Mouse (Mus musculus): ENCODE results near the gene Cep126. TPM values are rescaled to one million over a fixed set of nuclear protein-coding genes. Genes with fewer than 3 reads are reported as not detected.
A peak's percentile ranks its signal among the peaks of the same experiment; 100 is the strongest.

The Cep126 gene
- polyA plus RNA-seq (2012; rRNA removed), result 107 and 120 TPM in 2 replicates

DNA sequence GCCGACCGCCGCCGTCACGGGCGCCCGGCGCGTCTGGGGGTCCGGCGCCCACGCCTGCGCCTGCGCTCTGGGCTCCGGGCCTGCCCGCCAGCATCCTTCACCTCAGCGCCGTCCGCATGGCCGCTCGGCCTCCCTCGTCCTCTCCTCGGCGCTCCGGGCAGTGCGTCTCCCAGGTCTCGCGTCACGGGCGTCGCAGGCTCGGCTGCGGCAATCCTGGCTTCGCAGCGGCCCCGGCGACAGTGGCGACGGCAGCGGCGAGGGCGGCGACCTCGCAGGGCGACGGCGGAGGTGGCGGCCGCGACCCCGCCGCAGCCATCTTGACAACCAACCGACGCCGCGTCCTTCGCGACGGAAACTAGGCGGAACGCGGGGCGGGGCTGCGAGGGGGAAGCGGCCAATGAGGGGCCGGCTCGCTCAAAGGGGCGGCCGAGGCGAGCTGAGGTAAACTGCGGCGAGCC is at the start of gene Cep126:
Gene Cep126 (minus strand): TSS at position 178 of the 458 bp plus-strand sequence.
- TF ChIP-seq POLR2A (IDR thresholded peaks at IDR 0.05; ENCODE audit: control insufficient read depth, low read depth, low read length) (peak; percentile 71; the same call in 1 of the 2 replicates), CTCF (IDR thresholded peaks at IDR 0.05; ENCODE audit: control insufficient read depth, insufficient read depth, insufficient replicate concordance, low read depth, low read length) (no peak)

DNA sequence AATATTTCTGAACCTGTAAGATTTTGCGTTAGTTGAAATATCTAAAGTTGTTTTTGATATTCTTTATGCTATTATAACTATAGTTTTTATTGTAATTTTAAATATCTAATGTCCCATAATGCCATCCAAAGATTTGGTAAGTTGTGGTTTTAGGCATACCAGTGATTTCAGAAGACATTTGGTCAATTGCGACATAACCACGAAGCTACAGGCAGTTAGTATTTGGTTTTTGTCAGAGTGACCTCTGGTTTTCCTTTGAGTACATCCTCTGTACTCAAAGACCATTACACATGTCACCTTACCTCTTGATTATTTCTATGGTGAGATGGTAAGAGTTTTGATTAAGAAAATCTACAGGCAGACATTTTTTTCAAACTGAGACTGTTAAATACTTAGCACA is 45.5 kb upstream of the Cep126 start:
- H3K36me3 ChIP-seq (ENCODE audit: control insufficient read depth, insufficient read depth, low read length), result no peaks in the 10 kb centered on the region
- TF ChIP-seq POLR2A (IDR thresholded peaks at IDR 0.05; ENCODE audit: control insufficient read depth, low read depth, low read length) (no peak), CTCF (IDR thresholded peaks at IDR 0.05; ENCODE audit: control insufficient read depth, insufficient read depth, insufficient replicate concordance, low read depth, low read length) (no peak)
- H3K4me3 ChIP-seq (ENCODE audit: control insufficient read depth, low read depth, low read length), result no peak overlapping the region
- no peaks in the 10 kb centered on the region for H3K27me3 ChIP-seq (ENCODE audit: control insufficient read depth, insufficient read depth, low read length)
- H3K4me1 ChIP-seq (ENCODE audit: control insufficient read depth, insufficient read depth, low read length), result no peaks in the 10 kb centered on the region
- H3K27ac ChIP-seq (ENCODE audit: control insufficient read depth, insufficient read depth, low read depth, low read length), result no peak overlapping the region

More for the DNA sequence above, at the start of gene Cep126:
- H3K4me3 ChIP-seq (ENCODE audit: control insufficient read depth, low read depth, low read length), result peak within 1 kb of the TSS; percentile 93
- H3K36me3 ChIP-seq (ENCODE audit: control insufficient read depth, insufficient read depth, low read length), result no peaks in the 10 kb centered on the region; the same call in 1 of the 2 replicates
- peak within 1 kb of the TSS; percentile 97 for H3K27ac ChIP-seq (ENCODE audit: control insufficient read depth, insufficient read depth, low read depth, low read length)
- H3K4me1 ChIP-seq (ENCODE audit: control insufficient read depth, insufficient read depth, low read length), result no peaks in the 10 kb centered on the region; the same call in 1 of the 2 replicates
- H3K27me3 ChIP-seq (ENCODE audit: control insufficient read depth, insufficient read depth, low read length), result no peaks in the 10 kb centered on the region

DNA sequence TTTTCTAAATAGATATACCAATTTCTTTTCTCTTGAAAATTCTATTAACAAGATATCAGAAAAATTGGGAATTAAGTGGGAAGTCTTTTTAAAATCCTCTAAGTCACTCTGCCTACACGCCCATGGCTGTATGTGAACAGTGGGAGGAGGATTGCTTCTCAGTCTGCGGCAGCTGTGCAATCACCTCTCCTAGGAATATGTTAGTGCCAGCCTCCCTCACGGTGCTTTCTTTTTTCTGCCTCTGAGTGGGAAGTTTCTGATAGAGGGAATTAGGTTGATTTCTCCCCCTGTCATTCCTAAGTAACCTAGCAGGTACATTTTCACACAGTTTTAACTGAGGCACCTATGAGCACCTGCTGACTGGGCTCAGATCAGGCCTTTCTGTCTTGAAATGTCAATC is 43.0 kb upstream of the Cep126 start:
- H3K27ac ChIP-seq (ENCODE audit: control insufficient read depth, insufficient read depth, low read depth, low read length), result no peak overlapping the region
- H3K4me1 ChIP-seq (ENCODE audit: control insufficient read depth, insufficient read depth, low read length), result no peaks in the 10 kb centered on the region
- H3K27me3 ChIP-seq (ENCODE audit: control insufficient read depth, insufficient read depth, low read length), result no peaks in the 10 kb centered on the region
- TF ChIP-seq POLR2A (IDR thresholded peaks at IDR 0.05; ENCODE audit: control insufficient read depth, low read depth, low read length) (no peak), CTCF (IDR thresholded peaks at IDR 0.05; ENCODE audit: control insufficient read depth, insufficient read depth, insufficient replicate concordance, low read depth, low read length) (no peak)
- no peaks in the 10 kb centered on the region for H3K36me3 ChIP-seq (ENCODE audit: control insufficient read depth, insufficient read depth, low read length)
- no peak overlapping the region for H3K4me3 ChIP-seq (ENCODE audit: control insufficient read depth, low read depth, low read length)

DNA sequence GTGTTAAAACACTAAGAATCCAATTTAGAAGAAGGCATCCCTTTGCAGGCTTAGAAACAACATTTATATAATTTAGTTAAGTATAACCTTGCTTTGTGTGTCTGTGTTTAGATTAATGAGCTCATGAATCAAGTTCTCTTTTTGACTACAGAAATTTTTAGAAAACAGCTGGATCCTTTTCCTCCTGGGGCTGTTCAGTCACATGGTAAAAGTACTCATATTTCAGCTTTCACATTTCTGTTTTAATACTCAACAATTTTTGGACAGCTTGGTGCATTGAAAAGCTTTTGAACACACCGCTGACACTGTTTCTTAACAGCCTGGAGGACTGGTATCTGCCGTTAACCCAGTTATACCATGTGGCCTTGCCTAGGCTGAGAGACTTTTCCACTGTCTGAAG is 22.9 kb upstream of the Cep126 start:
- Histone ChIP-seq H3K27ac (ENCODE audit: control insufficient read depth, insufficient read depth, low read depth, low read length) (no peak overlapping the region), H3K36me3 (ENCODE audit: control insufficient read depth, insufficient read depth, low read length) (no peaks in the 10 kb centered on the region), H3K27me3 (ENCODE audit: control insufficient read depth, insufficient read depth, low read length) (no peaks in the 10 kb centered on the region), H3K4me1 (ENCODE audit: control insufficient read depth, insufficient read depth, low read length) (no peaks in the 10 kb centered on the region), H3K4me3 (ENCODE audit: control insufficient read depth, low read depth, low read length) (no peak overlapping the region)
- TF ChIP-seq POLR2A (IDR thresholded peaks at IDR 0.05; ENCODE audit: control insufficient read depth, low read depth, low read length) (no peak), CTCF (IDR thresholded peaks at IDR 0.05; ENCODE audit: control insufficient read depth, insufficient read depth, insufficient replicate concordance, low read depth, low read length) (no peak)

DNA sequence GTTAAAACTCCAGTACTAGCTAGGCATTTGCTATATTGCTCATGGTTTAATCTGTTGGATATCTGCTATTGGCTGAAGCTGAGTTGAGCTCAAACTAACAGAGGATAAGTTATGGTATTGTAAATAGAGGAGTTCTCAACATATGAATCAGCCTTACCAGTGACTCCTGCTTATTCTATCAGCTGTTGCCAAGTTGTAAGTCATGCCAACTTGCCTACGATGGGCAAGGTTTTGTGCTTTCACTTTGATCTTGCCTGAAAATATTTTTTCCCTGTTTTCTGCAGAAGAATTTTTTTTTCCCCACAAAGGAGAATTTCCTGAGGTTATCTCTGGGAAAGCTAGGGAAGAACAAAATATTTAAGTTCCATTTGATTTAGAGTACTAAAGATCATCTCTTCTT is 5.4 kb upstream of the Cep126 start:
- no peaks in the 10 kb centered on the region for H3K4me1 ChIP-seq (ENCODE audit: control insufficient read depth, insufficient read depth, low read length)
- TF ChIP-seq CTCF (IDR thresholded peaks at IDR 0.05; ENCODE audit: control insufficient read depth, insufficient read depth, insufficient replicate concordance, low read depth, low read length) (no peak), POLR2A (IDR thresholded peaks at IDR 0.05; ENCODE audit: control insufficient read depth, low read depth, low read length) (no peak)

DNA sequence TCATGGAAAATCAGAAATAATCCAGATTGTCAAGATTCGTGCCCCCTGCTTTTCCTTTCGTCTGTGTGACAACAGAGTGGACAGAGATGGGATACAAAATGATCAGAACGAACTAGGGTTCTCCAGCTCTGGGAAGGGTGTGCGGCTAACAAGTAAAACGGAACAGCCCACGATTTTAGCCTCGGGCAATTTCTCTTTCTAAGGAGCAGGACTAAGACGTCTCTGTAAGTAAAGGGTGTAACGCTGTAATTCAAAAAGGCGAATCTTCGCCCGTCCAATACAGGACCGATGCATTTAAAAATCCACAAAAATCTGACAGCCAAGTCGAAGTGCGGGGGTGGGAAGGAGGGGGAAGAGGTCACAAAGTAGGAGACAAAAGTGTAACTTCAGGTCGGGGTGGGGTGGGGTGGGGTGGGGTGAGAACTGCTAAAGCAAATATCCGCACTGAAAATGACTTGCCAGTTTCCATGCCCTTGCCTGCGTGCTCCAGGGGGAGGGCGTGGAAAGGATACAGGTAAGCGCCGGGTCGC is 443 bp downstream of the Cep126 start:
- TF ChIP-seq CTCF (IDR thresholded peaks at IDR 0.05; ENCODE audit: control insufficient read depth, insufficient read depth, insufficient replicate concordance, low read depth, low read length), result no peak
- no peak for TF ChIP-seq POLR2A (IDR thresholded peaks at IDR 0.05; ENCODE audit: control insufficient read depth, low read depth, low read length)
- Histone ChIP-seq H3K27me3 (ENCODE audit: control insufficient read depth, insufficient read depth, low read length) (no peaks in the 10 kb centered on the region), H3K27ac (ENCODE audit: control insufficient read depth, insufficient read depth, low read depth, low read length) (peak overlapping the region; percentile 97), H3K36me3 (ENCODE audit: control insufficient read depth, insufficient read depth, low read length) (no peaks in the 10 kb centered on the region; the same call in 1 of the 2 replicates), H3K4me3 (ENCODE audit: control insufficient read depth, low read depth, low read length) (peak overlapping the region; percentile 93), H3K4me1 (ENCODE audit: control insufficient read depth, insufficient read depth, low read length) (no peaks in the 10 kb centered on the region; the same call in 1 of the 2 replicates)

More for the DNA sequence above, 5.4 kb upstream of the Cep126 start:
- H3K36me3 ChIP-seq (ENCODE audit: control insufficient read depth, insufficient read depth, low read length), result no peaks in the 10 kb centered on the region
- H3K27ac ChIP-seq (ENCODE audit: control insufficient read depth, insufficient read depth, low read depth, low read length), result no peak overlapping the region
- H3K4me3 ChIP-seq (ENCODE audit: control insufficient read depth, low read depth, low read length), result no peak overlapping the region
- H3K27me3 ChIP-seq (ENCODE audit: control insufficient read depth, insufficient read depth, low read length), result no peaks in the 10 kb centered on the region

DNA sequence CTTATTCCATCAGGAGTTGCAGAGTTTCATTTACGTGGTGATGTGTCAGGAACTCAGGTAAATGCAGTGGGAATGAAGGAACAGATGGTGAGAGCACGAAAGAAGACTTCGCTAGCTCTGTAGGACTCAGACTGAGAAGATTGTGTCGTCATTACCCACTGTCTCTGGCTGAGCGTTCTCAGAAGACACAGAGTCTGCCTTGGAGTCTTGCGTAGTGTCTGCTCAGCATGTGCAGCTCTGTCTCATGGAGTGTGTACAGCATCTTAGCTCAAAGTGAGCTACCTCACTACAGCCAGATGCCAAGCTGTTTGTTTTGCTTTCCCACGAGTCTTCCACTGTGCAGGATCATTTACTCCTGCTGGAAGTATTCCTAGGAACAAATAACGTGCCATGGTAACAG is 10.6 kb downstream of the Cep126 start:
- TF ChIP-seq POLR2A (IDR thresholded peaks at IDR 0.05; ENCODE audit: control insufficient read depth, low read depth, low read length) (no peak), CTCF (IDR thresholded peaks at IDR 0.05; ENCODE audit: control insufficient read depth, insufficient read depth, insufficient replicate concordance, low read depth, low read length) (no peak)
- H3K27me3 ChIP-seq (ENCODE audit: control insufficient read depth, insufficient read depth, low read length), result no peaks in the 10 kb centered on the region
- no peak overlapping the region for H3K27ac ChIP-seq (ENCODE audit: control insufficient read depth, insufficient read depth, low read depth, low read length)
- no peaks in the 10 kb centered on the region for H3K36me3 ChIP-seq (ENCODE audit: control insufficient read depth, insufficient read depth, low read length)
- no peaks in the 10 kb centered on the region for H3K4me1 ChIP-seq (ENCODE audit: control insufficient read depth, insufficient read depth, low read length)
- no peak overlapping the region for H3K4me3 ChIP-seq (ENCODE audit: control insufficient read depth, low read depth, low read length)
